Mouse (Mus musculus) skeletal muscle tissue, adult 2 months (tissue): ENCODE data around the gene Fam110c.

Experiments
- DNase-seq: peaks from one replicate; pipeline ENCODE4 v3.0.0-alpha.2; 2012; ENCODE audit warnings: low read depth, low spot score

Gene Fam110c

GRCm38 (mm10) chr12:31101821-31102220 lies 28.2 kb downstream of the Fam110c start:
- DNase-seq: peak; percentile 9

DNA sequence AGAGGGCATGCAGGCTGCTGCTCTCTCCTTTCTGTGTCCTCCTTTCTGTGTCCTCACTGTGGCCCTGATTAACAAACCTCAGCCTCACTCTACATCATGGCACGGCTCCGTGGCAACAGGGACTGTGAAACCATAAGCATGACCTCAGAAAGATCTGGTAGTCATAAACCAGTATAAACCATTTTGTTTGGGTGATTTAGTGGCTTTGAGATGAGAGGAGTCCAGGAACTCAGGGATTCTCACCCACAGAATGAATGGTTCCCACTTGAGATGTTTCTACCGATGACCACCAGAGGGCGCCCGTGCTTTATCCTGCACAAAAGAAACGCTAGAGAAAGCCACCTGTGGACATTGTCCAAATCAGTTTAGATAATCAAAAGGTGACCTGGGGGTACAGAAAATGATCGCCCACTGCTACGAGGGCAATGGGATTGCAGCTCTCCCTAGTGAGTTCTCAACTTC lies 42.4 kb downstream of the Fam110c start:
- DNase-seq: peak; percentile 21

GRCm38 (mm10) chr12:31120535-31120934 lies 46.9 kb downstream of the Fam110c start:
- no peak for DNase-seq

DNA sequence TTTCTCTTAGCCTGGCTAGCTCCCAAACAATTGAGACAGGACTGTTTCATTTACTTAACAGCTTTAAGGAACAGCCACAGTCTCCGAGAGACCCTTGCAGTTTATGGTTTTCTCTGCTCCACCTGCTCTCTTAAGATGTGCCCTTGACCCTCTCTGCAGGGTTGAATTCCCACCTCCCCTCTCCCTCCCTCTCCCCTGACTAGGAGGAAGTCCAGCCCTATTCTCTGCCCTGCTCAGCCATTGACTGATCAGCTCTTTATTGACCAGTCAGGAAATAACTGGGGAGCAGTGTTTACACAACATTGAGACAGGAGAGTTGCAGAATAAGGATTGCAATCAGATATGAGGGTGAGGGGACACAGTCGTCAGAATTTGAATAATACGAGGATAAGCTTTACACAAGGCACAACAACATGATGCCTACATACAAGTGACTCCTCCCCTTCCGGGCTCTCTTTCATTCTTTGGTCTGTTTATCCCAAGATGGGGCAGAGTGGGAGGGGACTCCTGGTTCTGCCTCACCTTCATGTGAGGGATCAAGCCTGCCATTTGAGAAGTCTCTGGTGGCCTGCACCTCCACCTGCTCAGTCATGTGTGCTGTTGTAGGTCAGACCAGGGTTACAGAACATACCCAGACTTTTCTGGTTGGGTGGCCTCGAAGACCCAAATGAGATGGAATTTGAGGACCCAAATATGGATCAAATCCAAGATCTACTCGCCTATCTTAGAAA lies 49.4 kb downstream of the Fam110c start:
- no peak for DNase-seq

DNA sequence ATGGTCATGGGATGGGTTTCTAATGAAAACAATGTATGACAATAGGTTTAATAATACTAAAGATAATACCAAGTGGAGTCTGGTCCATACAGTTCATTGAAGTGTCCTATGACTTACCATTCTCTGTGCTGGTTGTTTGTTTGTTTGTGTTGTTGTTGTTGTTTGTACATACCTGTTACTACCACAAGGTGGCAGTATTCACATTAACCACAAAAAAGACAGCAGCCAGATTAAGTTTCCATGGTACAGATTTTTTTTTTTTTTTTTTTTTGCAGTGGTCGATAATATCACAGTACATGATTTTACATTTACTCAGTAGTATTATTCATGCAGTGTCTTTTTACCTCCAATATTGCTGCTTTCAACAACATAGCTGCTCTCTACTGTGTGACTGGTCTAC lies 52.4 kb downstream of the Fam110c start:
- no peak for DNase-seq

- DNase-seq: no peak
These were observed 55.9 kb downstream of the Fam110c start for GRCm38 (mm10) chr12:31129548-31129947.
